Mouse (Mus musculus) kidney, adult 2 months (tissue): ENCODE measurements around the gene Lrrc36.

ENCODE experiments used
- CTCF ChIP-seq: fragments of 200-500 bp; conservative IDR thresholded peaks from 2 replicates; pipeline ENCODE4 v1.5.1; 2011; ENCODE audit warnings: low read depth, mild to moderate bottlenecking, control low read depth, low read length, moderate library complexity, mixed read lengths; ENCODE audit not compliant: insufficient read depth, insufficient read length
- POLR2A ChIP-seq: fragments of 200-500 bp; IDR thresholded peaks from one replicate; pipeline ENCODE4 v1.6.1; 2011; ENCODE audit warnings: low read depth, low read length, control low read depth

- TF ChIP-seq CTCF (no peak), POLR2A (no peak)
These were observed 38.7 kb downstream of the Lrrc36 start for GRCm38 (mm10) chr8:105451903-105452603.
